Mouse (Mus musculus): Measurements from ENCODE around the gene Sult2b1. TPM values are rescaled to one million over a fixed set of nuclear protein-coding genes. Genes with fewer than 3 reads are reported as not detected.

The Sult2b1 gene
- polyA plus RNA-seq, 1 experiment from 2014 or later = 0.30 TPM

DNA sequence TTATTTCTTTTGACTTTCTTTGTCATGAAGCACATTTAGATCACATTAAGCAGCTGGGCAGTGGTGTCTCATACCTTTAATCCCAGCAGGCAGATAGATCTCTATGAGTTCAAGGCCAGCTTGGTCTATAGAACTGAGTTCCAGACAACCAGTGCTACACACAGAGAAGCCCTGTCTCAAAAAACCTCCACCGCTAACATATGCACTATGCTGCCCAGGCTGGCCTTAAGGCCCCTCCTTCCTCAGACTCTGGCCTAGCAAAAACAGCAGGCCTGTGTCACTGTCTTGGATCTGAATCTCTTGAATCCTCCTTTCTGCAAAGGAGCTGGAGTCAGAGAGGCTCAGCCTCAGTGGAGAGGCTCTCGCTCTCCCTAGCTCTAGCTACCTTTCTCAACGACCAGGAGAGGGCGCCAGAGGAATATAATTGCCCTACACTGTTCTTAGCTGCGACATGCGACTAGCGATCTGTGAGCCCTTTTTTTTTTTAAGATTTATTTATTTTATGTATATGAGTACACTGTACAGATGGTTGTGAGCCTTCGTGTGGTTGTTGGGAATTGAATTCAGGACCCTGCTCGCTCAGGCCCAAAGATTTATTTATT, 45.2 kb downstream of the Sult2b1 start:
- no peak overlapping the region for H3K9ac ChIP-seq (ENCODE audit: low read length)
- no peaks in the 10 kb centered on the region for H3K9me3 ChIP-seq (ENCODE audit: control insufficient read depth, low read length)
- 5% methylated on average over 9 of the region's 9 CpGs for WGBS
- H3K27me3 ChIP-seq (ENCODE audit: control insufficient read depth, insufficient read depth, low read length) = no peaks in the 10 kb centered on the region
- no peak overlapping the region for H3K4me2 ChIP-seq (ENCODE audit: low read length)
- no peak overlapping the region for H3K27ac ChIP-seq (replicated peaks in 1 of 2; ENCODE audit: control insufficient read depth in 1 of 2, insufficient read depth in 1 of 2, low read depth in 2 of 2, low read length in 2 of 2)
- H3K36me3 ChIP-seq (ENCODE audit: control insufficient read depth, insufficient read depth, low read length) = no peaks in the 10 kb centered on the region
- peaks cover 0 to 3% of the 10 kb centered on the region in 2 experiments; a peak in 1 of 4 replicates for H3K4me1 ChIP-seq (ENCODE audit: control insufficient read depth in 2 of 2, insufficient read depth in 2 of 2, low read length in 2 of 2)
- peak; percentile 34; the same call in 1 of the 2 replicates for ATAC-seq (ENCODE audit: insufficient number of reproducible peaks, insufficient read depth, low FRiP score, low read depth)
- H3K4me3 ChIP-seq (ENCODE audit: control insufficient read depth in 1 of 2, insufficient read depth in 1 of 2, low read depth in 1 of 2, low read length in 2 of 2) = no peak overlapping the region

DNA sequence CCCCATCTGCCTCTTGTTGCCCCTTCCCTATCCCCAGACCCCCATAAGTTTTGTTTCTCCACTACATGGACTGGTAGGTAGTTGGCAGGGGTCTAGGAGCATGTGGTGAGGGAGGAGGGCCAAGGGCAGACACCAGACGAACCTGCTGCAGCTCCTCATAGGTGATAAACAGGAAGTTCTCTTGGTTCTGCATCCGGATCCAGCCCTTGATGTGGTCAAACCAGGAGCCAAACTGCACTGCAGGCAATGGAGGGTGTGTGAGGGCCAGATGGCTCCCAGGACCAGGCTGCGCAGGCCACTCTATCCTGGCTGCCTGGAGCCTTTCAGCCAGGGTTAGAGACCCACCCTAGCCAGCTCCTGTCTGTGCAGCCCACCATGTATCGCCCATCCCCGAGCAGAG, 51.0 kb downstream of the Sult2b1 start:
- Histone ChIP-seq H3K4me3 (ENCODE audit: control insufficient read depth in 1 of 2, insufficient read depth in 1 of 2, low read depth in 1 of 2, low read length in 2 of 2) (no peak overlapping the region), H3K9ac (ENCODE audit: low read length) (no peak overlapping the region), H3K36me3 (ENCODE audit: control insufficient read depth, insufficient read depth, low read length) (no peaks in the 10 kb centered on the region; the same call in 1 of the 2 replicates), H3K4me1 (ENCODE audit: control insufficient read depth in 2 of 2, insufficient read depth in 2 of 2, low read length in 2 of 2) (peaks cover 6 to 9% of the 10 kb centered on the region in 2 experiments; a peak in 1 of 4 replicates), H3K4me2 (ENCODE audit: low read length) (no peak overlapping the region), H3K9me3 (ENCODE audit: control insufficient read depth, low read length) (no peaks in the 10 kb centered on the region), H3K27ac (replicated peaks in 1 of 2; ENCODE audit: control insufficient read depth in 1 of 2, insufficient read depth in 1 of 2, low read depth in 2 of 2, low read length in 2 of 2) (no peak overlapping the region), H3K27me3 (ENCODE audit: control insufficient read depth, insufficient read depth, low read length) (no peaks in the 10 kb centered on the region)
- 80% methylated on average over 5 of the region's 5 CpGs for WGBS
- no peak for ATAC-seq (ENCODE audit: insufficient number of reproducible peaks, insufficient read depth, low FRiP score, low read depth)

- Histone ChIP-seq H3K9me3 (ENCODE audit: control insufficient read depth, low read length) (no peaks in the 10 kb centered on the region), H3K4me3 (ENCODE audit: control insufficient read depth in 1 of 2, insufficient read depth in 1 of 2, low read depth in 1 of 2, low read length in 2 of 2) (no peak overlapping the region), H3K27ac (replicated peaks in 1 of 2; ENCODE audit: control insufficient read depth in 1 of 2, insufficient read depth in 1 of 2, low read depth in 2 of 2, low read length in 2 of 2) (no peak overlapping the region), H3K36me3 (ENCODE audit: control insufficient read depth, insufficient read depth, low read length) (peaks cover 3% of the 10 kb centered on the region), H3K4me1 (ENCODE audit: control insufficient read depth in 2 of 2, insufficient read depth in 2 of 2, low read length in 2 of 2) (peaks cover 6 to 9% of the 10 kb centered on the region in 2 experiments; a peak in 1 of 4 replicates), H3K27me3 (ENCODE audit: control insufficient read depth, insufficient read depth, low read length) (no peaks in the 10 kb centered on the region), H3K9ac (ENCODE audit: low read length) (no peak overlapping the region), H3K4me2 (ENCODE audit: low read length) (no peak overlapping the region)
- 13% methylated on average over 16 of the region's 16 CpGs for WGBS
- ATAC-seq (ENCODE audit: insufficient number of reproducible peaks, insufficient read depth, low FRiP score, low read depth) = no peak
Measured at GRCm38 (mm10) chr7:45730727-45731431, 53.6 kb downstream of the Sult2b1 start.

GRCm38 (mm10) chr7:45727625-45728024, 56.8 kb downstream of the Sult2b1 start:
- Histone ChIP-seq H3K27ac (replicated peaks in 1 of 2; ENCODE audit: control insufficient read depth in 1 of 2, insufficient read depth in 1 of 2, low read depth in 2 of 2, low read length in 2 of 2) (no peak overlapping the region), H3K36me3 (ENCODE audit: control insufficient read depth, insufficient read depth, low read length) (peaks cover 33% of the 10 kb centered on the region), H3K4me1 (ENCODE audit: control insufficient read depth in 2 of 2, insufficient read depth in 2 of 2, low read length in 2 of 2) (peaks cover 6 to 9% of the 10 kb centered on the region in 2 experiments; a peak in 1 of 4 replicates), H3K4me3 (ENCODE audit: control insufficient read depth in 1 of 2, insufficient read depth in 1 of 2, low read depth in 1 of 2, low read length in 2 of 2) (no peak overlapping the region), H3K27me3 (ENCODE audit: control insufficient read depth, insufficient read depth, low read length) (no peaks in the 10 kb centered on the region), H3K9ac (ENCODE audit: low read length) (no peak overlapping the region), H3K4me2 (ENCODE audit: low read length) (no peak overlapping the region), H3K9me3 (ENCODE audit: control insufficient read depth, low read length) (no peaks in the 10 kb centered on the region)
- no peak for ATAC-seq (ENCODE audit: insufficient number of reproducible peaks, insufficient read depth, low FRiP score, low read depth)
- WGBS = 76% methylated on average over 3 of the region's 3 CpGs

- H3K4me2 ChIP-seq (ENCODE audit: low read length) = no peak overlapping the region
- peaks cover 6 to 9% of the 10 kb centered on the region in 2 experiments; a peak in 1 of 4 replicates for H3K4me1 ChIP-seq (ENCODE audit: control insufficient read depth in 2 of 2, insufficient read depth in 2 of 2, low read length in 2 of 2)
- no peak overlapping the region for H3K4me3 ChIP-seq (ENCODE audit: control insufficient read depth in 1 of 2, insufficient read depth in 1 of 2, low read depth in 1 of 2, low read length in 2 of 2)
- H3K27ac ChIP-seq (replicated peaks in 1 of 2; ENCODE audit: control insufficient read depth in 1 of 2, insufficient read depth in 1 of 2, low read depth in 2 of 2, low read length in 2 of 2) = no peak overlapping the region
- 83% methylated on average over 10 of the region's 10 CpGs for WGBS
- peaks cover 44% of the 10 kb centered on the region for H3K36me3 ChIP-seq (ENCODE audit: control insufficient read depth, insufficient read depth, low read length)
- H3K9me3 ChIP-seq (ENCODE audit: control insufficient read depth, low read length) = no peaks in the 10 kb centered on the region
- no peaks in the 10 kb centered on the region for H3K27me3 ChIP-seq (ENCODE audit: control insufficient read depth, insufficient read depth, low read length)
- no peak for ATAC-seq (ENCODE audit: insufficient number of reproducible peaks, insufficient read depth, low FRiP score, low read depth)
- no peak overlapping the region for H3K9ac ChIP-seq (ENCODE audit: low read length)
Measured at GRCm38 (mm10) chr7:45726419-45726818, 58.0 kb downstream of the Sult2b1 start.

DNA sequence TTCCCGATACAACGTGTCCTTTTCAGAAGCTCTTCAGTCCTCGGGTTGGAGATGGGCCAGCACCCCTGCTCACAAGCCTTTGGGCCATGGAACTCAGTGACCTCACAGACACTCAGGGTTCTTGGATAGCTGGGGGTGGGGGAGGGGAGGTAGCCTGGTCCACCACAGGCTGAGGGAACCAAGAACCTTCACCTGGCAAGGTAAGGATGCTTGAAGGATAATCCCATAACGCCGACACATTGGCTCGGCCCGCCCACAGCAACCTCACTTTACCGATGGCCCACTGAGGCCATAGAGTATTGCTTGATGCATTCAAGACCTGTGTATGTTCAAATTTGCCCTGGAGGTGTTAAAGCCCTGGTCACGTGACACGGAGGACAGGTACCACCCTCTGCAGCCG, 58.8 kb downstream of the Sult2b1 start, which contains the start of gene Spaca4:
Spaca4 (minus strand) TSS at position 101 of the 400 bp plus-strand sequence.
- Histone ChIP-seq H3K36me3 (ENCODE audit: control insufficient read depth, insufficient read depth, low read length) (peaks cover 51% of the 10 kb centered on the region), H3K9ac (ENCODE audit: low read length) (no peak within 1 kb of the TSS), H3K27me3 (ENCODE audit: control insufficient read depth, insufficient read depth, low read length) (no peaks in the 10 kb centered on the region), H3K4me2 (ENCODE audit: low read length) (no peak within 1 kb of the TSS), H3K27ac (replicated peaks in 1 of 2; ENCODE audit: control insufficient read depth in 1 of 2, insufficient read depth in 1 of 2, low read depth in 2 of 2, low read length in 2 of 2) (no peak within 1 kb of the TSS), H3K4me3 (ENCODE audit: control insufficient read depth in 1 of 2, insufficient read depth in 1 of 2, low read depth in 1 of 2, low read length in 2 of 2) (no peak within 1 kb of the TSS), H3K9me3 (ENCODE audit: control insufficient read depth, low read length) (no peaks in the 10 kb centered on the region), H3K4me1 (ENCODE audit: control insufficient read depth in 2 of 2, insufficient read depth in 2 of 2, low read length in 2 of 2) (peaks cover under 1 to 3% of the 10 kb centered on the region in 2 experiments; a peak in 1 of 4 replicates)
- no peak for ATAC-seq (ENCODE audit: insufficient number of reproducible peaks, insufficient read depth, low FRiP score, low read depth)
- WGBS = 84% methylated on average over 11 of the region's 11 CpGs

DNA sequence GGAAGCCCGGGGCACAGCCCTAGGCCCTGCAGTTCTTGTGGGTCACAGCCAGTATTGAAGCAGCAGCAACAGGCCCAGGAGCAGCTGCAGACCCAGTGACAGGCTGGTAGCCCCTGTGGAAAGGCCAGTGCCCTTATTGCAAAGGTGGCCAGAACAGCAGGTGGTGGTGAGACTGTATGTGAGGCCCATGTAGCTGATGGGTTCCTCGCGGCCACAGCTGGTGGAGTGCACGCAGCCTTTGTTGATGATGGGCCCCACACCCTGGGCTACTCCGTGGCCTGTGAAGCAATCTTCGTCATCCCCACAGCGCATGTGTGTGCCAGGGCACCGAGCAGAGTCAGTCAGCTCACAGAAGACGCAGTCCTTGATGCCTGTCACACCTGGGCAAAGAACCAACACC, 59.3 kb downstream of the Sult2b1 start:
- Histone ChIP-seq H3K27ac (replicated peaks in 1 of 2; ENCODE audit: control insufficient read depth in 1 of 2, insufficient read depth in 1 of 2, low read depth in 2 of 2, low read length in 2 of 2) (no peak overlapping the region), H3K36me3 (ENCODE audit: control insufficient read depth, insufficient read depth, low read length) (peaks cover 57% of the 10 kb centered on the region), H3K4me2 (ENCODE audit: low read length) (no peak overlapping the region), H3K9me3 (ENCODE audit: control insufficient read depth, low read length) (no peaks in the 10 kb centered on the region), H3K4me3 (ENCODE audit: control insufficient read depth in 1 of 2, insufficient read depth in 1 of 2, low read depth in 1 of 2, low read length in 2 of 2) (no peak overlapping the region), H3K9ac (ENCODE audit: low read length) (no peak overlapping the region), H3K27me3 (ENCODE audit: control insufficient read depth, insufficient read depth, low read length) (no peaks in the 10 kb centered on the region), H3K4me1 (ENCODE audit: control insufficient read depth in 2 of 2, insufficient read depth in 2 of 2, low read length in 2 of 2) (no peaks in the 10 kb centered on the region; a peak in 1 of 4 replicates)
- ATAC-seq (ENCODE audit: insufficient number of reproducible peaks, insufficient read depth, low FRiP score, low read depth) = no peak
- WGBS = 86% methylated on average over 9 of the region's 9 CpGs

All from heart, embryonic 14.5 days (tissue).